Mouse (Mus musculus) E14TG2a.4 (cell line): ENCODE measurements around the gene Fam129c.

Experiments
- CTCF ChIP-seq: conservative IDR thresholded peaks from 2 replicates; pipeline ENCODE4 v1.5.1; 2014; ENCODE audit warnings: low read length
- POU5F1 ChIP-seq: IDR thresholded peaks from 2 replicates; pipeline ENCODE4 v1.6.1; 2014; ENCODE audit warnings: low read length, borderline replicate concordance

GRCm38 (mm10) chr8:71550754-71551153 is 46.7 kb upstream of the Fam129c start:
- TF ChIP-seq CTCF, result no peak
- no peak for TF ChIP-seq POU5F1
